Mouse (Mus musculus): ENCODE data around the gene Aoc1. TPM values are rescaled to one million over a fixed set of nuclear protein-coding genes. Genes with fewer than 3 reads are reported as not detected.
"Not testable (repeated sequence)": the region's sequence is repeated elsewhere in the genome, so short reads cannot be mapped to it uniquely, and the experiment has no call there.

Gene Aoc1
- polyA plus RNA-seq, 1 experiment from 2014 or later: not detected

DNA sequence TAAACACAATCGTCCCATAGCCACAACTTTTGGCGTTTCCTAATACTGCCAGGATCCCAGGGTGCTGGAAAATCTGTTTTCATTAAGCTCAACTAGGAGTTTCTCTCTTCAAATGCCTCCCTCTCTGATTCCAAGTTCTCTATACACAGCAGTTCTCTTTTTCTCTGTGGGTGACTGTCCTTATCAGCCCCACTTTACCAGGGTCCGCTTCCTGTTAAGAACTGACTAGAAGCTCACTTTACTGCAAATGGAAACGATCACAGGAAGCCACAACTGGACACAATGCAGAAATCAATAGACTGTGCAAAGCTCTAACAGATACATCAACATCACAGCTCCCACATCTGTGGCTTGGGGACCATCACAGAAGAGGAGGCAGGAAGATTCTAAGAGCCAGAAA is 21.5 kb downstream of the Aoc1 start:
- no peak for ATAC-seq (replicated peaks; ENCODE audit: insufficient number of reproducible peaks, low FRiP score, low TSS enrichment)
- no peak overlapping the region for H3K4me2 ChIP-seq
- H3K27me3 ChIP-seq (ENCODE audit: control insufficient read depth, insufficient read depth, low read length): no peaks in the 10 kb centered on the region
- no peaks in the 10 kb centered on the region for H3K36me3 ChIP-seq (ENCODE audit: control insufficient read depth, insufficient read depth, low read length)
- no peak overlapping the region for H3K4me3 ChIP-seq (ENCODE audit: low read depth, low read length)
- WGBS (ENCODE audit: insufficient replicate concordance): 56% methylated on average over 4 of the region's 4 CpGs
- H3K27ac ChIP-seq (ENCODE audit: low read depth, low read length): no peak overlapping the region
- H3K9me3 ChIP-seq (replicated peaks; ENCODE audit: control insufficient read depth, low read length): no peaks in the 10 kb centered on the region; the same call in 1 of the 2 replicates
- H3K9ac ChIP-seq (ENCODE audit: low read depth, low read length): no peak overlapping the region
- no peaks in the 10 kb centered on the region for H3K4me1 ChIP-seq (ENCODE audit: control insufficient read depth, insufficient read depth, low read length)

DNA sequence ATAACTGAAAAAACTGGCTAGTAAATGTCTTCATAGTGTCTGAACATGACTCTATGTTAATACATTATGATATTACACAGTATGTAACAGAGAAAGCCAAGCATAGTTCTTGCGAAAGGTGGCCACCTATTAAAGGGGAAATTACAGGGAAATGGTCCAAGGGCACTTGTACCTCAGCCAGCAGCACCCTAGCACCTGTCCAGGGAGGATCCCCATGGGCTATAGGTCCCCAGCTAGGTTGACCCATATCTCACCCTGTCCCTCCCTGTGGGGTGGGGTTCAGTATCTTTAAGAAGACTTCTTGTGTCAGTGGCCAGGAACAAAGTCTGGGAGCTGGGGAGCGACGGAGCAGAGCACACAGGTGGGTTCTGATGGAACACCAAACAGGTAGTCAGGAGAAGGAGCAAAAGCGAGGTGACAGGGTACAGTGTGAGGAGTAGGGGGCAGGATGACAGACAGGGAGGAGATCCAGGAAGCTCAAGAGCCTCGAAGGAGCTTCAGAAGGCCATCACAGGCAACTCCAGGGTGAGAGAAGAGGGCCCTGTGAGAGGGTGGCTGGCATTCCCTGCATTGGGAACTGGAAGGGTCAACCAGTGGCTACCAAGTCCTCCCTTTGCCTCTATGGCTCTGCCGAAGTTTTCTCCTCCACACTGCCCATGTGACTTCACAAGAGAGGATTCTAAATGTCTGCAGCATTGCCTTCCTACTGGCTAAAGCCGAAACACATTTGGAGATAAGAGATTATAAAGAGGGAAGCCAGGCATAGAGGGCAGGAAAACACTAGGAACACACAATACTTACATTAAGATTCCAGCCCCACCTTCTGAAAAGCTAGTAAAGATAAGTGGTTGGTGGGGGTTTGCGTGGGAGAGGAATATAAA is 22.5 kb downstream of the Aoc1 start:
- no peaks in the 10 kb centered on the region for H3K36me3 ChIP-seq (ENCODE audit: control insufficient read depth, insufficient read depth, low read length)
- no peak overlapping the region for H3K4me3 ChIP-seq (ENCODE audit: low read depth, low read length)
- H3K27ac ChIP-seq (ENCODE audit: low read depth, low read length): no peak overlapping the region
- H3K9ac ChIP-seq (ENCODE audit: low read depth, low read length): no peak overlapping the region
- no peak for ATAC-seq (replicated peaks; ENCODE audit: insufficient number of reproducible peaks, low FRiP score, low TSS enrichment)
- H3K4me1 ChIP-seq (ENCODE audit: control insufficient read depth, insufficient read depth, low read length): no peaks in the 10 kb centered on the region
- H3K27me3 ChIP-seq (ENCODE audit: control insufficient read depth, insufficient read depth, low read length): no peaks in the 10 kb centered on the region
- WGBS (ENCODE audit: insufficient replicate concordance): 68% methylated on average over 8 of the region's 8 CpGs
- no peak overlapping the region for H3K4me2 ChIP-seq
- no peaks in the 10 kb centered on the region; the same call in 1 of the 2 replicates for H3K9me3 ChIP-seq (replicated peaks; ENCODE audit: control insufficient read depth, low read length)

DNA sequence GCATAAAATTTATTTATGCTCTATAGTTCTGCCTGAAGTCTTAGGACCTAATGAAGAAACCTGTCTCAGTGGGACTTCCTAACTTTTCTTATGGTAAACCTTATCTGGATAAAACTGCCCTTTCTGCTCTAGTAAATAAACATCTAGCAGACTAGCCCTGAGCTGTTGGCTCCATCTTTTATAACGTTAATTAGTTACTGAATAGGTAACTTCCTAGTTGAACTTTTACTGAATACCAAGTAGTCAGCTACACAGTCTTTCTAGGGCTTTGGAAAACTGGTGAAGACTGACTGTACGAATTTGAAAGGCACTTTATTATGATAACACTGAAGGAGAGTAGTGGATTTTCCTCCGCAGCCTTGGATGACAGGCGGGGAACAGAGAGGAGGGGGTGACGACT is 23.2 kb downstream of the Aoc1 start:
- no peak overlapping the region for H3K9ac ChIP-seq (ENCODE audit: low read depth, low read length)
- H3K4me1 ChIP-seq (ENCODE audit: control insufficient read depth, insufficient read depth, low read length): no peaks in the 10 kb centered on the region
- H3K36me3 ChIP-seq (ENCODE audit: control insufficient read depth, insufficient read depth, low read length): no peaks in the 10 kb centered on the region
- WGBS (ENCODE audit: insufficient replicate concordance): 80% methylated on average over 5 of the region's 5 CpGs
- no peaks in the 10 kb centered on the region for H3K27me3 ChIP-seq (ENCODE audit: control insufficient read depth, insufficient read depth, low read length)
- no peak for ATAC-seq (replicated peaks; ENCODE audit: insufficient number of reproducible peaks, low FRiP score, low TSS enrichment)
- no peaks in the 10 kb centered on the region; the same call in 1 of the 2 replicates for H3K9me3 ChIP-seq (replicated peaks; ENCODE audit: control insufficient read depth, low read length)
- no peak overlapping the region for H3K4me2 ChIP-seq
- H3K4me3 ChIP-seq (ENCODE audit: low read depth, low read length): no peak overlapping the region
- no peak overlapping the region for H3K27ac ChIP-seq (ENCODE audit: low read depth, low read length)

DNA sequence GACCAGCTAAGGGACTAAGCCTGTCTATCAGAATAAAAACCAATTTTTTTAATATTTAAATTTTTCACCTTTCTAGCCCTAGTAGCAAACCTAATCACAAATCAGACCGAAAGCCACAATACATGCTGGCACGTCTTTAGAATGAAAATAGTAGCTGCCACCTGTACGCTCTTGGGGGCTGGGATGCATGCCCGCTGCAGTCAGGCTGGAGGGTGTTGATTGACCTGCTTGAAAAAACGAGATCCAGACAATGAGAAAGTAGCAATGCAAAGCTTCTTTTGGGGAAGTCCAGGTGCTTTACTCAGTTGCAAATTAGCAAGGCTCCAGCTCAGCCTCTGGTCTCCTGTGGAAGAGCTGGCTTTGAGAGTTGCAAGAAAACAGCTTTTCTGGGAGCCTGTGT is 24.3 kb downstream of the Aoc1 start:
- no peaks in the 10 kb centered on the region for H3K27me3 ChIP-seq (ENCODE audit: control insufficient read depth, insufficient read depth, low read length)
- no peak overlapping the region for H3K4me2 ChIP-seq
- H3K36me3 ChIP-seq (ENCODE audit: control insufficient read depth, insufficient read depth, low read length): no peaks in the 10 kb centered on the region
- H3K9ac ChIP-seq (ENCODE audit: low read depth, low read length): no peak overlapping the region
- H3K27ac ChIP-seq (ENCODE audit: low read depth, low read length): no peak overlapping the region
- 83% methylated on average over 5 of the region's 5 CpGs for WGBS (ENCODE audit: insufficient replicate concordance)
- no peaks in the 10 kb centered on the region for H3K4me1 ChIP-seq (ENCODE audit: control insufficient read depth, insufficient read depth, low read length)
- ATAC-seq (replicated peaks; ENCODE audit: insufficient number of reproducible peaks, low FRiP score, low TSS enrichment): no peak
- no peak overlapping the region for H3K4me3 ChIP-seq (ENCODE audit: low read depth, low read length)
- H3K9me3 ChIP-seq (replicated peaks; ENCODE audit: control insufficient read depth, low read length): no peaks in the 10 kb centered on the region; the same call in 1 of the 2 replicates

DNA sequence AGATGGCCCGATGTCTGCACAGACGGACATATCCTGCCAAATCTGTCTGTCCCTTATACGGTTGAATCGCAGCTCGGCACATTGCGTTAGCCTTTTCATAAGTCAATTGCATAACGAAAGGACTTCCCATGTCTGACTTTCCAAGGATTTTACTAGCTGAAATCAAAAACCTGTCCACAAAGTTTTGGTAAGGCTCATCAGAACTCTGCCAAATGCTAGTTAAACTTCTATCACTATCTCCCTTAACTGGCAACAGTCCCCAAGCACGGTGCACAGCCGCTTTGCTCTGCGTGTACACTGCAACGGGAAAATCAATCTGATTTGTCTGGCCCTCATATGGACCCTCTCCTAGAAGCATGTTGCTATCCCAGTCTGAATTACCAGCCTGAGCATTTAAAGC is 28.6 kb downstream of the Aoc1 start:
- not testable (repeated sequence) for H3K9ac ChIP-seq (ENCODE audit: low read depth, low read length); ATAC-seq (replicated peaks; ENCODE audit: insufficient number of reproducible peaks, low FRiP score, low TSS enrichment); H3K36me3 ChIP-seq (ENCODE audit: control insufficient read depth, insufficient read depth, low read length); H3K4me2 ChIP-seq; H3K27ac ChIP-seq (ENCODE audit: low read depth, low read length); H3K27me3 ChIP-seq (ENCODE audit: control insufficient read depth, insufficient read depth, low read length); H3K4me1 ChIP-seq (ENCODE audit: control insufficient read depth, insufficient read depth, low read length); H3K9me3 ChIP-seq (replicated peaks; ENCODE audit: control insufficient read depth, low read length); H3K4me3 ChIP-seq (ENCODE audit: low read depth, low read length)
- WGBS (ENCODE audit: insufficient replicate concordance): 88% methylated on average over 11 of the region's 11 CpGs

DNA sequence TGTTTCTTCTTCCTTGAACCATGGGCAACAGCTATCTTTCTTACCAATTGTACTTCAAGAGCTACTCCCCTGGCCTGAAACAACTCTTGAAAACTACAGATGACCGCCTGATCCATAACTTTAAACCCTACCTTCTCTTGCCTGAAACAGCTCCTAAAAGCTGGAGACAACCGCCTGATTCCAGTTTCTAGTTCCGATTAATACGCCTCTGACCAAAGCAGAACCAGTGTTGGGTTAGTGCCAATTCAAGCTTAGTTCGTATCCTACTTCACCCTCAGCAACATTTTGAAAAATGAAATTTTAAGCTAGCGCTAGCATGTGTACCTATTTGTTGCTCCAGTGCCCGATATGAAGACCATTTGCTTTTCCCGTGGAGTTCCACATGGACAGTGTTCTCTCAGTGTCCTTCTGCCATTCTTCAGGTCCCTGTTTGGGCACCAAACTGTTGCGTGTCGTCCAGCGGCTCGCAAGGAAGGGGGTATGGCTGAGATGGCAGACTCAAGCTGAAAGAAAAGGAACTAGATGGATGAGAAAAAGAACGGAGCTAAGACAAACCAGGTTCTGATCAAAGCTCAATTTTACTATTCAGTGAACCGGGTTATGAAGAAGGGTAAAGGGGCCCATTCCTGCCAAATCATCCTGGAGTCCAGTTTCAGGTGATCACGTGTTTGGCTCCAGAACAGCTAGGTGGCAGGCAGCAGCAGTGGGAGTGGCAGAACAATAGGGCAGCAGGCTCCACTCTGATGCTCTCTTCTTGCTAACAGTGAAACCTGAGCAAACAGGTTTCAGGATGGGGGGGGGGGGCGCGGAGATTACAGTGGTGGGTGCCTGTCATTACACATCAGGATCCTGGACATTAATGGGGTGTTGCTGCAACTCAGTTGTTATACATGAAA is 30.1 kb downstream of the Aoc1 start:
- Histone ChIP-seq H3K27me3 (ENCODE audit: control insufficient read depth, insufficient read depth, low read length) (no peaks in the 10 kb centered on the region), H3K4me3 (ENCODE audit: low read depth, low read length) (no peak overlapping the region), H3K4me1 (ENCODE audit: control insufficient read depth, insufficient read depth, low read length) (no peaks in the 10 kb centered on the region), H3K36me3 (ENCODE audit: control insufficient read depth, insufficient read depth, low read length) (no peaks in the 10 kb centered on the region), H3K9ac (ENCODE audit: low read depth, low read length) (no peak overlapping the region), H3K4me2 (no peak overlapping the region), H3K27ac (ENCODE audit: low read depth, low read length) (no peak overlapping the region), H3K9me3 (replicated peaks; ENCODE audit: control insufficient read depth, low read length) (no peaks in the 10 kb centered on the region)
- no peak for ATAC-seq (replicated peaks; ENCODE audit: insufficient number of reproducible peaks, low FRiP score, low TSS enrichment)
- 89% methylated on average over 17 of the region's 17 CpGs for WGBS (ENCODE audit: insufficient replicate concordance)

DNA sequence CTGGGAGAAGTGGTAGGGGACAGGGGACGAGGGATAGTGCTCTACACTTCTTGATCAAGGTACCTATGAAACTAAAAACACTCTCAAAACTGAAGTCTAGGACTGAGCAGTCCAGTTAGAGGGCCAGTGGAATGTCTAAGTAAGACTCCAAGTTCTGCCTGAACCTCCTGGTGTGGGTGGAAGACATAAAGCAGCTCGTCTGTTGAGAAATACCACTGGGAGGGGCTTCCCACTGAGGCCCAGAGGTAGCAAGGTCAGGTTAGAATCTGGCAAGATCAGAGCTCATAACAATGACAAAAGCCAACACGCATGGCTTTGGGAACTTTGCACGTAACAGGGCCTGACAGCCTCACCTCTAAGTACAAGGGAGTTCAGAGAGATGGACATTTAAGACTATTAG is 30.7 kb downstream of the Aoc1 start:
- no peak for ATAC-seq (replicated peaks; ENCODE audit: insufficient number of reproducible peaks, low FRiP score, low TSS enrichment)
- no peaks in the 10 kb centered on the region for H3K27me3 ChIP-seq (ENCODE audit: control insufficient read depth, insufficient read depth, low read length)
- H3K27ac ChIP-seq (ENCODE audit: low read depth, low read length): no peak overlapping the region
- 73% methylated on average over 4 of the region's 4 CpGs for WGBS (ENCODE audit: insufficient replicate concordance)
- H3K9ac ChIP-seq (ENCODE audit: low read depth, low read length): no peak overlapping the region
- no peaks in the 10 kb centered on the region for H3K4me1 ChIP-seq (ENCODE audit: control insufficient read depth, insufficient read depth, low read length)
- H3K36me3 ChIP-seq (ENCODE audit: control insufficient read depth, insufficient read depth, low read length): no peaks in the 10 kb centered on the region
- no peaks in the 10 kb centered on the region for H3K9me3 ChIP-seq (replicated peaks; ENCODE audit: control insufficient read depth, low read length)
- no peak overlapping the region for H3K4me2 ChIP-seq
- no peak overlapping the region for H3K4me3 ChIP-seq (ENCODE audit: low read depth, low read length)

DNA sequence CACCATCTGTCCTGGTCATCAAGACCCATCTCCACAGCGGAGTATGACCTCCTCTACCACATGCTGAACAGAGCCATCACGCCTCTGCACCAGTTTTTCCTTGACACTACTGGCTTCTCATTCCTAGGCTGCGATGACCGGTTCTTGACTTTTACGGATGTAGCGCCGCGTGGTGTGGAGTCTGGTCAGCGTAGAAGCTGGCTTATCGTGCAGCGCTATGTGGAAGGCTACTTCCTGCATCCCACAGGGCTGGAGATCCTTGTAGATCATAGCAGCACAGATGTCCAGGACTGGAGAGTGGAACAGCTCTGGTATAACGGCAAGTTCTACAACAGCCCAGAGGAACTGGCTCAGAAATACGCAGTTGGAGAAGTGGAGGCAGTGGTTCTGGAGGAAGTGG is 32.9 kb downstream of the Aoc1 start:
- Histone ChIP-seq H3K9me3 (replicated peaks; ENCODE audit: control insufficient read depth, low read length) (no peaks in the 10 kb centered on the region), H3K27me3 (ENCODE audit: control insufficient read depth, insufficient read depth, low read length) (no peaks in the 10 kb centered on the region), H3K4me1 (ENCODE audit: control insufficient read depth, insufficient read depth, low read length) (no peaks in the 10 kb centered on the region), H3K9ac (ENCODE audit: low read depth, low read length) (no peak overlapping the region), H3K36me3 (ENCODE audit: control insufficient read depth, insufficient read depth, low read length) (no peaks in the 10 kb centered on the region), H3K27ac (ENCODE audit: low read depth, low read length) (no peak overlapping the region), H3K4me3 (ENCODE audit: low read depth, low read length) (no peak overlapping the region), H3K4me2 (no peak overlapping the region)
- ATAC-seq (replicated peaks; ENCODE audit: insufficient number of reproducible peaks, low FRiP score, low TSS enrichment): no peak
- 85% methylated on average over 13 of the region's 13 CpGs for WGBS (ENCODE audit: insufficient replicate concordance)

All from heart, embryonic 11.5 days (tissue).